Mouse (Mus musculus): ENCODE results near the gene Rab38. TPM values are rescaled to one million over a fixed set of nuclear protein-coding genes. Genes with fewer than 3 reads are reported as not detected.

The Rab38 gene
- polyA plus RNA-seq (2014; fragmentation: Illumina TruSeq; extraction: RNeasy Lipid Tissue Mini Kit (QIAGEN cat#74804); ENCODE audit: low read depth, low replicate concordance): not detected

GRCm38 (mm10) chr7:88429786-88430691, at the start of gene Rab38:
Rab38 (plus strand) TSS chr7:88430273.

Other genes starting within 250 kb of the Rab38 start
- 10.4 TPM for gene Ctsc, start 152.2 kb upstream of the Rab38 start, polyA plus RNA-seq (2014; fragmentation: Illumina TruSeq; extraction: RNeasy Lipid Tissue Mini Kit (QIAGEN cat#74804); ENCODE audit: low read depth, low replicate concordance)

Data from testis, adult 10 weeks (tissue).